Mouse (Mus musculus): Measurements from ENCODE around the gene Gcnt2. TPM values are rescaled to one million over a fixed set of nuclear protein-coding genes. Genes with fewer than 3 reads are reported as not detected.
"Not testable (repeated sequence)": the region's sequence is repeated elsewhere in the genome, so short reads cannot be mapped to it uniquely, and the experiment has no call there.

Gene Gcnt2
- polyA plus RNA-seq, 1 experiment from 2014 or later, result 7.4 TPM

GRCm38 (mm10) chr13:40971261-40971660 is 111.7 kb downstream of the Gcnt2 start:
- Histone ChIP-seq H3K4me2 (replicated peaks) (no peak overlapping the region), H3K9ac (no peak overlapping the region), H3K4me3 (replicated peaks; ENCODE audit: low read length) (no peak overlapping the region), H3K27me3 (ENCODE audit: control insufficient read depth, insufficient read depth, low read length) (no peaks in the 10 kb centered on the region), H3K36me3 (replicated peaks; ENCODE audit: control insufficient read depth, insufficient read depth) (no peaks in the 10 kb centered on the region), H3K27ac (no peak overlapping the region), H3K9me3 (ENCODE audit: control insufficient read depth, low read length) (no peaks in the 10 kb centered on the region), H3K4me1 (replicated peaks; ENCODE audit: control insufficient read depth, insufficient read depth, low read length) (no peaks in the 10 kb centered on the region)
- DNase-seq (ENCODE audit: low spot score) (no peak), ATAC-seq (ENCODE audit: low FRiP score) (no peak)
- WGBS, result 90% methylated on average over 5 of the region's 5 CpGs

DNA sequence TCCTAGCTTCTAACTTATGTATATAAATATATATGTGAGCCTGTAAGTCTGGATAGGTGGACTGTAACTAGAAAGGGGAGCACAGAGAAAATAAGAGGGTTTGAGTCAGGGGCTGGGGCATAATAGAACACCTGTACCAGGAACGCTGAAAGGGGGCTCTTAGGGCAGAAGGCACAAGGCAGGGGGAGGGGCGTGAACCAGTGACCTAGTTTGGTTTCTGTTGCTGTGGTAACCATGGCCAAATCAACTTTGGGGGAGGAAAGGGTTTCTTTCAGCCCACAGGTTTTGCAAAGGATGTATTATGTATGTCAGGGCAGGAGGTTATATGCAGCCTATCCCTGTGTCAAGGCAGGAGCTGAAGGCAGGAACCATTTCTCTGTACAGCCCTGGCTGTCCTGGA is 112.3 kb downstream of the Gcnt2 start:
- Histone ChIP-seq H3K9me3 (ENCODE audit: control insufficient read depth, low read length) (no peaks in the 10 kb centered on the region), H3K27me3 (ENCODE audit: control insufficient read depth, insufficient read depth, low read length) (no peaks in the 10 kb centered on the region), H3K4me1 (replicated peaks; ENCODE audit: control insufficient read depth, insufficient read depth, low read length) (no peaks in the 10 kb centered on the region), H3K9ac (no peak overlapping the region), H3K36me3 (replicated peaks; ENCODE audit: control insufficient read depth, insufficient read depth) (no peaks in the 10 kb centered on the region), H3K4me3 (replicated peaks; ENCODE audit: low read length) (no peak overlapping the region), H3K4me2 (replicated peaks) (no peak overlapping the region), H3K27ac (no peak overlapping the region)
- WGBS, result 86% methylated on average over 2 of the region's 2 CpGs
- no peak for ATAC-seq (ENCODE audit: low FRiP score)
- DNase-seq (ENCODE audit: low spot score), result no peak

DNA sequence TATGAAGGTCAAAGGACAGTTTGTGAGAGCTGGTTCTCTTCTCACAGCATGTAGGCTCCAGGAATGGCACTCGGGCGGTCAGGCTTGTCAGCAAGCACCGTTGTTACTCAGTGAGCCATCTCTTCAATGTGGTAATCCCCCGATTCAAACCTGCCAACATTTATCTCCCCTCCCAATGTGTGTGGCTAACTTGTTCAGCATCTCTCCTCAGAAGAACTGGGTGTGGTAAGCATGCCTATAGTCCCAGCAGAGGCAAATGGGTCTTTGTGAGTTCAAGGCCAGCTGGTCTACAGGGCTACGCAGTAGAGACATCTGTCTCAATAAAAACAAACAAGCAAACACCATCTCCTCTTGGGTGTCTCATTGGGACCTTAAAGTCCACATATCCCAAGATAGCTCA is 113.4 kb downstream of the Gcnt2 start:
- 91% methylated on average over 5 of the region's 5 CpGs for WGBS
- no peak for ATAC-seq (ENCODE audit: low FRiP score)
- DNase-seq (ENCODE audit: low spot score), result no peak
- Histone ChIP-seq H3K4me3 (replicated peaks; ENCODE audit: low read length) (no peak overlapping the region), H3K9ac (no peak overlapping the region), H3K36me3 (replicated peaks; ENCODE audit: control insufficient read depth, insufficient read depth) (no peaks in the 10 kb centered on the region), H3K4me2 (replicated peaks) (no peak overlapping the region), H3K27ac (no peak overlapping the region), H3K9me3 (ENCODE audit: control insufficient read depth, low read length) (no peaks in the 10 kb centered on the region), H3K27me3 (ENCODE audit: control insufficient read depth, insufficient read depth, low read length) (no peaks in the 10 kb centered on the region), H3K4me1 (replicated peaks; ENCODE audit: control insufficient read depth, insufficient read depth, low read length) (no peaks in the 10 kb centered on the region)

DNA sequence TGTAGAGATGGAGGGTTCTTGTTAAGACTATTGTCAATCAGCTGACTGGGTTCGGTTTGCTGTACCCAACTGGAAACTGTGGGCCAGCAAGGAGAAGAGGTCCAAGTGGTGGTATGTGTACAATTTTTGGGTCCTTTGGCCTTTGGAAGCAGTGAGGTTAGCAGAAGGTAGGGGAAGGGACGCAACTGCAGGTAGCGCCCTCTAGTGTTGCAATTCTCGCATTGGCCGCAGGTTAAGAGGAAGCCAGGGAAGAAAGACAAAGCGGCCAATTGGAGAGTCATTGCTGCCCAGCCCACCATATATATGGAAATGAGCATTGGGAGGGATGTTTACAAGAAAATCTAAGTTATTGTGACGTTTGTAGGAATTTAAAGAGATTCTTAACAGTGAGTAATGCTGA is 118.1 kb downstream of the Gcnt2 start:
- ATAC-seq (ENCODE audit: low FRiP score) (no peak), DNase-seq (ENCODE audit: low spot score) (no peak)
- Histone ChIP-seq H3K9me3 (ENCODE audit: control insufficient read depth, low read length) (no peaks in the 10 kb centered on the region), H3K9ac (no peak overlapping the region), H3K27ac (no peak overlapping the region), H3K4me3 (replicated peaks; ENCODE audit: low read length) (no peak overlapping the region), H3K4me1 (replicated peaks; ENCODE audit: control insufficient read depth, insufficient read depth, low read length) (no peaks in the 10 kb centered on the region), H3K4me2 (replicated peaks) (no peak overlapping the region), H3K27me3 (ENCODE audit: control insufficient read depth, insufficient read depth, low read length) (no peaks in the 10 kb centered on the region), H3K36me3 (replicated peaks; ENCODE audit: control insufficient read depth, insufficient read depth) (no peaks in the 10 kb centered on the region)
- WGBS, result 10% methylated on average over 7 of the region's 7 CpGs

GRCm38 (mm10) chr13:40978652-40979051 is 119.1 kb downstream of the Gcnt2 start:
- no peaks in the 10 kb centered on the region for H3K27me3 ChIP-seq (ENCODE audit: control insufficient read depth, insufficient read depth, low read length)
- no peaks in the 10 kb centered on the region for H3K9me3 ChIP-seq (ENCODE audit: control insufficient read depth, low read length)
- no peak overlapping the region for H3K27ac ChIP-seq
- ATAC-seq (ENCODE audit: low FRiP score) (no peak), DNase-seq (ENCODE audit: low spot score) (no peak)
- WGBS, result 83% methylated on average over 4 of the region's 4 CpGs
- H3K36me3 ChIP-seq (replicated peaks; ENCODE audit: control insufficient read depth, insufficient read depth), result no peaks in the 10 kb centered on the region
- H3K9ac ChIP-seq, result no peak overlapping the region
- H3K4me1 ChIP-seq (replicated peaks; ENCODE audit: control insufficient read depth, insufficient read depth, low read length), result no peaks in the 10 kb centered on the region
- no peak overlapping the region for H3K4me2 ChIP-seq (replicated peaks)
- H3K4me3 ChIP-seq (replicated peaks; ENCODE audit: low read length), result no peak overlapping the region

DNA sequence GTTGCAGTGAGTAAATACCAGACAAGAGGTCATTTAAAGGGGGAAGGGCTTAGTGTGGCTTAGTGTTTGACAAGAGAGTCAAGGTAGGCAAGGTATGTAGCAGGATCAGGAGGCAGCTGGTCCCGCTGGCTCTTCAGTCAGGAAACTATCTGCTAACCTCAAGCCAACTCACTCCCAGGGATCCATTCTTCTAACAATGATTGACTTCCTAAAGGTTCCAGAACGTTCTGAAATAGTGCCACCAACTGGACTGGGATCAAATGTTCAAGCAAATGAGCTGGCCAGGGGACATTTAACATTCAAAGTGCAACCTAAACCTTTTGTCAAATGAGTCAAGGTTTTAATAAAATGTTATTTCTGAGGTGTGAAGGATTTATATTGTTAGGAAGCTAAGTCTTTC is 119.8 kb downstream of the Gcnt2 start:
- no peaks in the 10 kb centered on the region for H3K27me3 ChIP-seq (ENCODE audit: control insufficient read depth, insufficient read depth, low read length)
- no peak overlapping the region for H3K4me3 ChIP-seq (replicated peaks; ENCODE audit: low read length)
- no peak overlapping the region for H3K9ac ChIP-seq
- WGBS, result 58% methylated on average over 2 of the region's 2 CpGs
- H3K4me1 ChIP-seq (replicated peaks; ENCODE audit: control insufficient read depth, insufficient read depth, low read length), result no peaks in the 10 kb centered on the region
- DNase-seq (ENCODE audit: low spot score), result no peak
- H3K36me3 ChIP-seq (replicated peaks; ENCODE audit: control insufficient read depth, insufficient read depth), result no peaks in the 10 kb centered on the region
- no peak overlapping the region for H3K4me2 ChIP-seq (replicated peaks)
- H3K27ac ChIP-seq, result no peak overlapping the region
- ATAC-seq (ENCODE audit: low FRiP score), result no peak
- no peaks in the 10 kb centered on the region for H3K9me3 ChIP-seq (ENCODE audit: control insufficient read depth, low read length)

DNA sequence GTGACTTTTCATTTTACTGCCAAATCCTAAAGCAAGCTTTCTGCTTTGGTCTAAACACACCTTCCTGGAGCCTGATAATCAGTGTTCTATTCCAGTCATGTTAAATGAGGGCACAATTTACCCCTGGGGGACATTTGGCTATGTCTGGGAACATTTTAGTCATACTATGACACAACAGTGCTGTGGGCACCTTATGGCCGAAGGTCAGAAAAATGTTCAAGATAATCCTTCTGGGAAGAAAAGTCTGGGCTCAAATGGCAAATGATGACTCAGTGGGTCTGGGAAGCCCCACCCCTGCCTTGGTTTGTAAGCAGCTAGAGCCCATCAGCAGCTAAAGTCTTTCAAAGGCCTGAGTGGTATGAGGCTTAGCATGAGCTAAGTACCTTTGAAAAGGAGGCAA is 123.2 kb downstream of the Gcnt2 start:
- no peak overlapping the region for H3K4me2 ChIP-seq (replicated peaks)
- no peak overlapping the region for H3K9ac ChIP-seq
- no peak for DNase-seq (ENCODE audit: low spot score)
- 96% methylated on average over 1 of the region's 1 CpGs for WGBS
- H3K4me3 ChIP-seq (replicated peaks; ENCODE audit: low read length), result no peak overlapping the region
- H3K36me3 ChIP-seq (replicated peaks; ENCODE audit: control insufficient read depth, insufficient read depth), result no peaks in the 10 kb centered on the region
- no peak overlapping the region for H3K27ac ChIP-seq
- H3K9me3 ChIP-seq (ENCODE audit: control insufficient read depth, low read length), result no peaks in the 10 kb centered on the region
- no peak for ATAC-seq (ENCODE audit: low FRiP score)
- H3K4me1 ChIP-seq (replicated peaks; ENCODE audit: control insufficient read depth, insufficient read depth, low read length), result no peaks in the 10 kb centered on the region
- H3K27me3 ChIP-seq (ENCODE audit: control insufficient read depth, insufficient read depth, low read length), result no peaks in the 10 kb centered on the region

- no peaks in the 10 kb centered on the region for H3K9me3 ChIP-seq (ENCODE audit: control insufficient read depth, low read length)
- H3K4me2 ChIP-seq (replicated peaks), result no peak overlapping the region
- no peak overlapping the region for H3K9ac ChIP-seq
- H3K27me3 ChIP-seq (ENCODE audit: control insufficient read depth, insufficient read depth, low read length), result no peaks in the 10 kb centered on the region
- ATAC-seq (ENCODE audit: low FRiP score) (no peak), DNase-seq (ENCODE audit: low spot score) (no peak)
- no peaks in the 10 kb centered on the region for H3K36me3 ChIP-seq (replicated peaks; ENCODE audit: control insufficient read depth, insufficient read depth)
- no peak overlapping the region for H3K27ac ChIP-seq
- H3K4me3 ChIP-seq (replicated peaks; ENCODE audit: low read length), result no peak overlapping the region
- 93% methylated on average over 5 of the region's 5 CpGs for WGBS
- H3K4me1 ChIP-seq (replicated peaks; ENCODE audit: control insufficient read depth, insufficient read depth, low read length), result no peaks in the 10 kb centered on the region
These were observed 126.5 kb downstream of the Gcnt2 start for GRCm38 (mm10) chr13:40986081-40986480.

GRCm38 (mm10) chr13:40987608-40988303 is 128.2 kb downstream of the Gcnt2 start:
- H3K4me3 ChIP-seq (replicated peaks; ENCODE audit: low read length); ATAC-seq (ENCODE audit: low FRiP score); H3K36me3 ChIP-seq (replicated peaks; ENCODE audit: control insufficient read depth, insufficient read depth); H3K4me2 ChIP-seq (replicated peaks); H3K27me3 ChIP-seq (ENCODE audit: control insufficient read depth, insufficient read depth, low read length); H3K27ac ChIP-seq; DNase-seq (ENCODE audit: low spot score); H3K9ac ChIP-seq; H3K4me1 ChIP-seq (replicated peaks; ENCODE audit: control insufficient read depth, insufficient read depth, low read length); H3K9me3 ChIP-seq (ENCODE audit: control insufficient read depth, low read length): not testable (repeated sequence)
- whole genome bisulfite sequencing, result 69% methylated on average over 4 of the region's 4 CpGs

DNA sequence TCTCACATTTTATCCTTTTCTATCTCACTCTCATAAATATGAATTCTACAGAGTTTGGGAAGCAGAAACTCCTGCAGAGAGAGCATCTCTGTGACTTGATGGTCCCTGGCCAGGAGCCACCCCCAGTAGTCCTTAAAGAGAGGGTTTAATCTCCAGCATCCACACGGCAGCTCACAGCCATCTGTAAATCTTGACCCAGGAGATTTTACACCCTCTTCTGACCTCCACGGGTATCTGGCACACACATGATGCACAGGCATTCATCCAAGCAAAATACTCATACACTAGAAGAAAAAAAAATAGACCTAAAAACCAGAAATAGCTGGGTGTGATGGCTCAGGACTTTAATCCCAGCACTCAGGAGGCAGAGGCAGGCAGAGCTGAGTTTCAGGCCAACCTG is 128.9 kb downstream of the Gcnt2 start:
- no peak overlapping the region for H3K4me2 ChIP-seq (replicated peaks)
- DNase-seq (ENCODE audit: low spot score) (no peak), ATAC-seq (ENCODE audit: low FRiP score) (no peak)
- H3K4me3 ChIP-seq (replicated peaks; ENCODE audit: low read length), result no peak overlapping the region
- no peaks in the 10 kb centered on the region for H3K9me3 ChIP-seq (ENCODE audit: control insufficient read depth, low read length)
- no peaks in the 10 kb centered on the region for H3K27me3 ChIP-seq (ENCODE audit: control insufficient read depth, insufficient read depth, low read length)
- H3K4me1 ChIP-seq (replicated peaks; ENCODE audit: control insufficient read depth, insufficient read depth, low read length), result no peaks in the 10 kb centered on the region
- H3K27ac ChIP-seq, result no peak overlapping the region
- no peaks in the 10 kb centered on the region for H3K36me3 ChIP-seq (replicated peaks; ENCODE audit: control insufficient read depth, insufficient read depth)
- H3K9ac ChIP-seq, result no peak overlapping the region
- 79% methylated on average over 2 of the region's 2 CpGs for WGBS
